Mouse (Mus musculus) adrenal gland, adult 18-20 months (tissue): Measurements from ENCODE around the gene Pcsk4. TPM values are rescaled to one million over a fixed set of nuclear protein-coding genes. Genes with fewer than 3 reads are reported as not detected.

ENCODE experiments used
- DNase-seq, 2 experiments: peaks; one replicate each; pipeline ENCODE4 v3.0.0; 2021 to 2022; ENCODE audit warnings: low spot score in 2 of 2
- microRNA-seq, 2 experiments: library from miRNA; unstranded; fragments of <30 nt; microRNA quantifications; one replicate each; pipeline ENCODE4 v1.2.0; 2021; ENCODE audit warnings: borderline number of aligned reads in 2 of 2
- total RNA-seq, 2 experiments: library from RNA; stranded (reverse); gene quantifications; 1 replicate in 1 of 2; 2 replicates in 1 of 2; pipeline ENCODE4 v1.2.3; 2021

Pcsk4 gene
- total RNA-seq, 2 experiments from 2014 or later = 1.6 to 3.1 TPM

GRCm38 (mm10) chr10:80276238-80276637 is 53.1 kb downstream of the Pcsk4 start:
- DNase-seq = no peak

DNA sequence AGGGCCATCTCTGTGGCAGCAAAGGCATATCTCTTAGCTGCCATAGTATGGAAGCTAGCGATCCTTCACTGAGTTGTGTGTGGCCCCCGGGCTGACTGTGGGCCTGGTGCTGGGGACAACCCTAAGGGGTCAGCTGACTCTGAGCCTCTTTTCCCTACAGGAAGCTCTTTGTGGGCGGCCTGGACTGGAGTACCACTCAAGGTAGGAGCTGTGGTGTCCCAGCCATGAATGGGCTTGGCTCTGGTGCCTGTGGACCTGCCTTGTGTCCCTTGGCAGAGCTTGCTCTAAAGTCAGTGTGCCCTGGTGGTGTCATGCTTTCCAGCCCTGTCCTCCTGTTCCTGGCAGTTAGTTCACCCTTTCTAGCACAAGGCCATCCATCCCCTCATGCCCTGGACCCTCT is 55.5 kb downstream of the Pcsk4 start:
- no peak for DNase-seq

DNA sequence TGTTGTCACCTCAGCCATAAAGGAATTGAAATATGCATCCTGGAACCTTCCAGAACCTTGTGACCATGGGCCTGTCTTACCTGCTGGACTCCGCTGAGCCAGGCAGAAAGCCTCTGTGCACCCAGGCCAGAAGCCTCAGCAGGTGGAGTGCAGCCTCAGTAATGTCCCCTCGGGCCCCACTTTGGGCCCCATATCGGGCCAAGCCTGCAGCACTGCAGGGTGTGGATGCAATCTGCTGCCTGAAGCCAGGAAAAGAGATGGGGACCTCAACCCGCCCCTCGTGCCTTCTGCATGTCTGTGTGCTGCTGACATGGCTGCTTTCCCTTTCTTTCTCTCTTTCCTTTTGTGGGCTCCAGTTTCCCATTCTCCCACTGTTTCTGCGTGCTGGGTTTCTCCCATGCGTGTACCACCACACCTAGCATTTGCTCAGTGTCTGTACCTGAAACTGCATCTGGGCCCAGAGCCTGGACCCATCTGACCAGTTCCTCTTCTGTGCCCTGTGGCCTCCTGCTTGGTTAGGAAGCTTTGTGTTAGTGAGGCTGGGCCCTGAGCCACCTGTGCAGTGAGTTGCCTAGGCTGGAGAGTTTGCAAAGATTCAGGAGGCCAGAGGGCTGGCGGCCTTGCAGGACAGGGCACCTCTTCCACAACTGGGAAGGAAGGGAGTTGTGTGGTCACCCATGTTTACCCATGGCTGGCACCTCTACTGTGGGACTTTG is 57.3 kb downstream of the Pcsk4 start:
- no peak for DNase-seq

Small RNA genes lying within 50 kb of the gene (microRNA-seq; reads per million reads assigned to microRNA genes)
- 0 to 0.47 reads per million in 2 experiments for gene Mir6911

Other genes with a start within 250 kb of the Pcsk4 start
- gene Sbno2, start 223.9 kb downstream of the Pcsk4 start, total RNA-seq = 10 to 100 TPM; 31.0 to 41.4 TPM
- gene Stk11, start 213.7 kb downstream of the Pcsk4 start, total RNA-seq = 100 to 1,000 TPM; 154 to 158 TPM
- 1,000 to 10,000 TPM in 1 of 2 experiments, 100 to 1,000 TPM in 1; 593 to 1,133 TPM for gene Atp5d, start 190.9 kb downstream of the Pcsk4 start, total RNA-seq
- gene Cbarp, start 188.7 kb downstream of the Pcsk4 start, total RNA-seq = 100 to 1,000 TPM; 129 to 266 TPM
- 10 to 100 TPM; 64.8 to 82.0 TPM for gene Midn, start 181.2 kb downstream of the Pcsk4 start, total RNA-seq
- gene Cirbp, start 163.5 kb downstream of the Pcsk4 start, total RNA-seq = 10 to 100 TPM; 34.7 to 46.3 TPM
- 10 to 100 TPM; 14.7 to 16.6 TPM for gene 1600002K03Rik, start 156.6 kb downstream of the Pcsk4 start, total RNA-seq
- 1 to 10 TPM; 1.3 to 2.1 TPM for gene Efna2, start 150.0 kb downstream of the Pcsk4 start, total RNA-seq
- gene Mum1, start 103.1 kb downstream of the Pcsk4 start, total RNA-seq = 10 to 100 TPM; 17.4 to 18.4 TPM
- 100 to 1,000 TPM; 294 to 370 TPM for gene Ndufs7, start 80.4 kb downstream of the Pcsk4 start, total RNA-seq
- gene Gamt, start 68.5 kb downstream of the Pcsk4 start, total RNA-seq = 100 to 1,000 TPM; 146 to 236 TPM
- 100 to 1,000 TPM in 1 of 2 experiments, 10 to 100 TPM in 1; 90.2 to 100 TPM for gene Dazap1, start 68.0 kb downstream of the Pcsk4 start, total RNA-seq
- 1,000 to 10,000 TPM; 1,162 to 1,195 TPM for gene Rps15, start 37.0 kb downstream of the Pcsk4 start, total RNA-seq
- 1 to 10 TPM; 1.8 to 2.0 TPM for gene Apc2, start 33.5 kb downstream of the Pcsk4 start, total RNA-seq
- gene 2310011J03Rik, start 9.0 kb downstream of the Pcsk4 start, total RNA-seq = 10 to 100 TPM; 25.0 to 28.9 TPM
- gene Reep6, start 455 bp upstream of the Pcsk4 start, total RNA-seq = 10 to 100 TPM; 10.2 to 20.8 TPM
- 10 to 100 TPM in 1 of 2 experiments, 1 to 10 TPM in 1; 5.1 to 11.5 TPM for gene Adamtsl5, start 18.9 kb upstream of the Pcsk4 start, total RNA-seq
- under 1 TPM; 0.19 to 0.27 TPM for gene Plk5, start 27.0 kb upstream of the Pcsk4 start, total RNA-seq
- 10 to 100 TPM; 16.6 to 18.0 TPM for gene Mex3d, start 58.2 kb upstream of the Pcsk4 start, total RNA-seq
- 100 to 1,000 TPM; 137 to 157 TPM for gene Mbd3, start 70.1 kb upstream of the Pcsk4 start, total RNA-seq
- 1,000 to 10,000 TPM in 1 of 2 experiments, 100 to 1,000 TPM in 1; 797 to 1,071 TPM for gene Uqcr11, start 77.3 kb upstream of the Pcsk4 start, total RNA-seq
- 10 to 100 TPM; 32.9 to 44.2 TPM for gene Tcf3, start 104.1 kb upstream of the Pcsk4 start, total RNA-seq
- not detected for gene Onecut3, start 165.3 kb upstream of the Pcsk4 start, total RNA-seq
- 1 to 10 TPM in 1 of 2 experiments, under 1 TPM in 1; 0.80 to 1.1 TPM for gene Atp8b3, start 209.6 kb upstream of the Pcsk4 start, total RNA-seq
- gene Rexo1, start 232.1 kb upstream of the Pcsk4 start, total RNA-seq = 10 to 100 TPM; 32.9 to 48.4 TPM
- 10 to 100 TPM; 11.3 to 12.3 TPM for gene Klf16, start 247.8 kb upstream of the Pcsk4 start, total RNA-seq